Mouse (Mus musculus) C2C12 (cell line): ENCODE results near the gene 2900011O08Rik.

Experiments
- CEBPB ChIP-seq: IDR thresholded peaks from one replicate; pipeline ENCODE4 v1.6.1; 2011; ENCODE audit warnings: low read depth, mild to moderate bottlenecking, control low read depth, moderate library complexity
- CTCF ChIP-seq: IDR thresholded peaks from one replicate; pipeline ENCODE4 v1.5.1; 2011; ENCODE audit not compliant: control insufficient read depth, insufficient read depth, insufficient read length
- FOSL1 ChIP-seq: IDR thresholded peaks from one replicate; pipeline ENCODE4 v1.8.0; 2011; ENCODE audit warnings: mild to moderate bottlenecking, low read length; ENCODE audit not compliant: poor library complexity, insufficient read depth, severe bottlenecking
- MAX ChIP-seq: IDR thresholded peaks from one replicate; pipeline ENCODE4 v1.6.1; 2011; ENCODE audit warnings: mild to moderate bottlenecking, control low read depth
- MYOD1 ChIP-seq: IDR thresholded peaks from one replicate; pipeline ENCODE4 v1.6.1; 2011; ENCODE audit warnings: low read depth; ENCODE audit not compliant: control insufficient read depth, insufficient read length
- MYOG ChIP-seq: IDR thresholded peaks from one replicate; pipeline ENCODE4 v1.6.1; 2011; ENCODE audit not compliant: control insufficient read depth, insufficient read length; ENCODE audit errors: extremely low read depth
- USF1 ChIP-seq: IDR thresholded peaks from one replicate; pipeline ENCODE4 v1.6.1; 2011; ENCODE audit warnings: low read depth, mild to moderate bottlenecking, control low read depth, moderate library complexity

DNA sequence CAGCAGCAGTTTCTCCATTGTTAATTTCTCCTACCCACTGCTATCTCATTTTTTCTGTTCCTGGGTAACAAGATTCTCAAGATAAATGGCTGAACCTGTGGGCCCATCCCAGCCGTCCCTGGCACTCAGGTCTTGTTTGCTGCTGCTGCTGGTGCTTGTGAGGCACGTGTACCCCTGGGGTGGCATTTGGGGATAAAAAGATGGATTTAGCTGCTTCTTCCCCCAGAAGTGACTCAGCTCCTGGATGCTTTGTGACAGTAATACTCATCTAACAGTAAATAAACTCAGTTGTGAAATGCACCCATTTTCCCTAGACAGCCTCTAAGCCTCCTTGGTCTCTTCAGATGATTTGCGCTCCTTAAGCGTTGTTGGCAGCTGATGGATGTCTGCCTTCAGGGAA, 46.7 kb downstream of the 2900011O08Rik start:
- TF ChIP-seq USF1 (no peak), CTCF (no peak), MAX (no peak), CEBPB (no peak), MYOD1 (no peak), MYOG (no peak), FOSL1 (no peak)
